Mouse (Mus musculus): ENCODE data around the gene Rpl36-ps4.

Rpl36-ps4 gene

GRCm38 (mm10) chr17:87920677-87921076 is at the start of gene Rpl36-ps4:
Gene Rpl36-ps4, plus strand, starts transcription at chr17:87920977.
- no peak for DNase-seq

DNA sequence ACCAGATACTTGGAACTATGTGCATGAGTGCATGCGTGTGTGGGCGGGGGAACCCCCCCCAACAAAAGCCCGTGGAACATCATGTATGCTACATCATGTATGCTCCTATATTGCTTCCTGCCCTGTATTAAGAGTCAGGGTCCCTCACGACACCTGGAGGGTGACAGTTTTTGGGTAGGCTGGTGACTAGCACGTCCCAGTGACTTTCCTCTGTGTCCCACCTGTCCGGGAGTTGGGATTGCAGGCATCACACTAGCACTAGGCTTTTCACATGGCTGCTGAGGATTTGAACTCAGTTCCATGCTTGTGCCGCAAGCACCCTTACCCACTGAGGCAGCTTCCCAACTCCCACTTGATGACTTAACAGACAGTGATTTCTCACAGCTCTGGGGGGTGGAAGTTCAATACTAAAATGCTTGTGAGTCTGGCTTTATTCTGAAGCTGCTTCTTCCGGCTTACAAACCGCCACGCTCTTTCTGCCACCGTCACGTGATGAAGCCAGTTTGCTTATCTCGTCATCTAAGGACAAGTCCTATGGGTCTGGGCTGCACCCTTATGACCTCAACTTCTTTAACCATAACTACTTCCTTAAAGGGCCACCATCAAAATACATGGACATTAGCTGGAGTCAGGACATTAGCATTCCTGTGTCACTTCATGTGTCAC is 49.2 kb upstream of the Rpl36-ps4 start:
- DNase-seq, result no peak

DNA sequence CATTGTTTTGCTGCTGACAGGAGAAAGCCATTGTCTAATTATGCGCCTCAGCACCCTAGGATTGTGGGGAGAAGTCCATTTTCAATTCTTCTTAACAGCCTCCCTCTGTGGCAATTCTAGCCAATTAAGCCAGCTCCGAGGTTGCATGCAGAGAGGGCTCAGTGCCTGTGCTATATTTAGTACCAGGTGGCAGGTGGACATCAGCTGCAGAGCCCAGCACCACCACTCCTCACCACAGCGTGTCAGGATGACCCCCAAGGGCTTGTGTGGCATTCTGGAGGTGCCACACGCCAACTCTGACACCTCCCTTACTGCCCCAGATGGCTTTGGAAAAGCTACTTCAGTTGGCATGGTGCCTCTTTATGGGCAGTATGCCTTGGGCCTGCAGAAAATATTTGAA is 48.5 kb upstream of the Rpl36-ps4 start:
- no peak for DNase-seq

DNA sequence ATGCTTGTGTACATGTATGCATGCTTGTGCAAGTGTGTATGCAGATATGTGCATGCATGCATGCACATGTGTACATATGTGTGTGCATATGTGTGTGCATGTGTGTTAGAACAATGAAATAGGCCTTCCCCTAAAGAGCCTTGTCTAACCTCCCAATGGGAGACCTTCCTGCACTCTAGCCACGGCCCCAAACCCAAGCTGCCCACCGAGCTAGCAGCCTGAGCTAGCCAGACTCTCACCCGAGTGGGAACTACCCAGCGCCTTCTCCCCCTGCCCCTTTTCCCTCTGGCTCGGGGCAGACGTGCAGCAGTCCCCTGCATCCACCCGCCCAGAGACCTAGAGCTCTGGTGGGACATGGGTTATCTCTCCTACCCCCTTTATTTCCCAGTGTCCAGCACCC is 47.3 kb upstream of the Rpl36-ps4 start:
- DNase-seq, result no peak

DNA sequence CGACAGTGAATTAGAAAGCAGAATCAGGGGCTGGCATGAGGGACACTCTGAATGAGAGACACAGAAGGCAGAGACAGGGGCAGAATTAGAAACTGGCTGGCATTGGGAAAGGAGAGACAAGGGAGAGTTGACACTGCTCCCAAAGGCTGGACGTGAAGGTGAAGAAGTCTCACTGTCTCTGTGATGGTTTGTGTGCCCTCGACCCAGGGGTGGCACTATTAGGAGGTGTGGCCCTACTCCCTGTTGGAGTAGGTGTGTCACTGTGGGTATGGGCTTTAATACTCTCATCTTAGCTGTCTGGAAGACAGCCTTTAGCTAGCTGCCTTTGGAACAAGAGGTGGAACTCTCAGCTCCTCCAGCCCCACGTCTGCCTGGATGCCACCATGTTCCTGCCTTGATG is 46.8 kb upstream of the Rpl36-ps4 start:
- DNase-seq, result no peak

- DNase-seq, result no peak
Observed at GRCm38 (mm10) chr17:87875346-87875920, 45.3 kb upstream of the Rpl36-ps4 start.

- DNase-seq, result no peak
Observed at GRCm38 (mm10) chr17:87876295-87877000, 44.3 kb upstream of the Rpl36-ps4 start.

DNA sequence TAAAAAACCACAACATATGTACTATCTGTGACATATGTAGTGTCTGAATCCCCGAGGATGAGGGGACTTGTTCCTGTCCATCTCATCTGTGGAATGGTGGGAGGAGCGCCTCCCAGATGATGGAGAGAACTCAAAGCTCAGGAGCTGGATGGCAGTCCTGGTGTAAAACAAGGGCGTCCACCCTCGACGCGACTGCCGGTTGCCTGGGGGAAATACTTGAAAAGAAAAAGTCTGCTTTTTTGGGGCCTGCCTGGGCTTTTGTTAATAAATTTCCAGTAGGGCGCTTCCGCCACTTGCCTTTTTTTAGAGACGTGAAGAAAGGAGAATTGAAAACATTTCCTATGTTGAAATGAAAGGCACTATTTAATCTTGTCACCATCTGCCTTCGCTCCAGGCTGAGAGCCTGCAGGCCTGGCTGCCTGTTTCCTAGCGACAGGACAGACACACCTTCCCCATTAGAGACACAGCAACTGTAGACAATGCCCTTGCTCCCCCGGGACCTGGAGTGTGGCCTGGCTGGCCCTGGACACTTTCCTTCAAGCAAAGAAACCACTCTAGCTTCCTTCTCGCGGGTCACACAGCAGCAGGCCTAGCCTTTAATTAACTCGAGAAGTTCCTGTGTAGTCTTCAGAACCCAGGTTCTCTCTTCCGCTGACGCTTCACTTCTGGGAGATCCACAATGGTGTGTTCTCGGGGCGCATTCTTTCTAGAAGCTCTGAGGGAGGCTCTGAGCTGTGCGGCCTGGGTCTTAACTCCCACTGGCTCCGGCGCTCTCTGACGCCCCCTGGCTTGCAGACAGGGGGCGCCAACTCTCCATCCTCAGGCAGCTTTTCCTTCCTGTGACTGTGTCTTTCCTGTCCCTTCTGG is 43.3 kb upstream of the Rpl36-ps4 start:
- peak in 1 of 2 experiments; percentile 20 for DNase-seq

GRCm38 (mm10) chr17:87878556-87879483 is 42.0 kb upstream of the Rpl36-ps4 start:
- no peak for DNase-seq

DNA sequence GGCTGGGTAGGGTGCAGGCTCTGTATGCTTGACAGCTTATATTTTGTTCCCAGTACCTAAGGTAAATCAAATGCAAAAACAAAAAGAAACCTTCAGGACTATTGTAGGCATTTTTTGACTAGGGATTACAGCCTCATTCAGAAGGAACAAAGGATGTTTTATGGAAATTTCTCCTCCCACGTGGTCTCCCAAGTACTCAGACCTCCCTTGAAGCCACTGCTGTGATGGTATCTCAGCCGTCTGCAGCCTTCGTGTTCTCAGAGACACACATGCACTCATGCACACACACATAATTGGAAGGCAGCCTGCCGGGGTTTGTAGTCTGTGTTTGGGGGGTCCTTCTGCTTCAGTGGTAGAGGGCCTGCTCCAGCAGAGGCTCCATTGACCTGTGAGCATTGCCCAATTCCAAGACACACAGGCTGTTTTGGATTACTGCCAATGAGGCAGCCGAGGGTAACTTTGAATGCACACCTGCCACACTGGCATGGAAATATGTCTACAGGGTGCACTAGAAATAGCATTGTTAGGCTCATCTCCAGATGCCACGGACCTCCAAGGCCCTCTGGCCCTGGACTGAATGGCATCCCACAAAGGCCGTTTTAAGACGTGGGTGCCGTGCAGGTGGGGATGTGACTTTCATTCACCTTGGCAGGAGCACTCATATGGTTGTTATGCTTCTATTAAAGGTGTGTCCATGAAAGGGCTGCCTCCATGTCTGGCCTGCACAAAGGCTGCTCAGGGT is 41.1 kb upstream of the Rpl36-ps4 start:
- DNase-seq, result no peak

DNA sequence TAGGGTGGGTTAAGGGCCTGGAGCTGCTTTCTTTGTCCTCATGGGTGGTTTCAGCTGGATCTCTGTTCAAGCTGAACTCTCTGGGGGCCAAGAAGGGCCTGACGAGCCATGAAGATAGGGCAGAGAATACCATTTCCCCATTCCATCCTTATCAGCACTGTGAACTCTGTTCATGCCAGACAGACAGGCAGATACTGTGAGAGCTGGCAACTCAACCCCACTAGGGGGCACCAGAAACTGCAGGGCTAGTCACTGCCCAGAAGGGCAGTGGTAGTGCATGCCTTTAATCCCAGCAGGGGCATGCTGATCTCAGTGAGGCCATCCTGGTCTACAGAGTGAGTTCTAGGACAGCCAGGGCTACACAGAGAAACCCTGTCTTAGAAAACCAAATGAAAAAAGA is 38.2 kb upstream of the Rpl36-ps4 start:
- peak in 1 of 2 experiments; percentile 23 for DNase-seq

GRCm38 (mm10) chr17:87897175-87897574 is 23.6 kb upstream of the Rpl36-ps4 start:
- no peak for DNase-seq

GRCm38 (mm10) chr17:87900677-87901076 is 20.1 kb upstream of the Rpl36-ps4 start:
- DNase-seq, result no peak

DNA sequence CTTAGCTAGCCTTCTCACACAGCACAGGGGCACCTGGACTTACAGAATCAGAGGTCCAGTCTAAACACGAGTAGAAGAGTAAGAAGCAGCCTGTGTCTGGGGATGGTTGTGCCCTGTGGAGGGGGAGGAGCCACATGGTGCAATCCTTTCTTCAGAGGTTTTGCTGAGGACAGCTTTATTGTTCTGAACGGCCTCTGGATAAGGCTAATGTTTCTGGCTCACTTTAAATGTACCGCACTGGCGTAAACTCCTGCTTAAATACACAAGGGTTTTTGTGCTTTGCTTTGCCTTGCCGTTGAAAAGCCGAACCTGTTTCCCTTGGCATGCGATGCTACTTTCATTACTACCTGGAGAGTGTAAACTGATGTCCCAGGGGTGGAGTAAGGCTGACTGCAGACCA is 19.6 kb upstream of the Rpl36-ps4 start:
- DNase-seq, result no peak

DNA sequence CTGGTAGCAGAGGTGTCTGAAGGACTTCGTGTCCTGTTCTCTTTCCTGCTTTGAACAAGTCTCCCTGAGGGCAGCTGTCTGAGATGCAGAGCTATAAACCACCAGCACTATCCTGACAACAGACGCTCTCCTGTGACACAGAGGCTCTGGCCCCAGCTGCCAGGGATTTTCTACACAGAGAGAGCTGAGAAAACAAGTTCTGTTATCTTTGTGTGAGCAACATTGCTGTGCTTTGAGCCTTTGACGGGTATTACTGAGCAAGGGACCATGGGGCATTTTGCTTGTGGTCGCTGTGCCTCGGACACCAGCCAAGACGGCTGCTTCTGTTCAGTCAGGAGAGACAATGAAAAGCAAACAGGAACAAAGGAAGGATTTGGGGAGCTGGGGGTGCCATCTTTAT is 17.6 kb upstream of the Rpl36-ps4 start:
- no peak for DNase-seq

- DNase-seq, result no peak
Observed at GRCm38 (mm10) chr17:87903725-87904124, 17.1 kb upstream of the Rpl36-ps4 start.

- DNase-seq, result no peak
Observed at GRCm38 (mm10) chr17:87915386-87915785, 5.4 kb upstream of the Rpl36-ps4 start.

GRCm38 (mm10) chr17:87918121-87918520 is 2.7 kb upstream of the Rpl36-ps4 start:
- DNase-seq, result no peak

DNA sequence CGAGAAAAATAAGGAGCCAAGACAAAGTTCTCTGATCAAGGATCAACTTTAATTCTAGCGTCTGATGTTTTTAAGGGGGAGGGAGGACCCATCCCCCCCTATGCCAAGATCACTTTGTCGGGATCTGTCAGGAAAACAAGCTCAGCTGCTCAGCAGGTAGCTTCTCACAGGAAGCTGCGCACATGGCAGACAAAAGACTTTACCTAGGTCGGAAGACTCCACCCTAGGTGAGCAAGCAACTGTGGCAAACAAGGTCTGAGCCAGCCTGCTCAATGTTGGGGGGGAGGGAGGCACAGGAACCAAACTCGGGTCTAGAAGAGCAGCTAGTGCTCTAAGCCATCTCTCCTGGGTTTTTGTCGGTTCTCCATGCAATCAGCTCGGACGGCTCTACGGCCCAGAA is 13.5 kb downstream of the Rpl36-ps4 start:
- no peak for DNase-seq

- no peak for DNase-seq
Observed at GRCm38 (mm10) chr17:87934736-87935135, 14.0 kb downstream of the Rpl36-ps4 start.

DNA sequence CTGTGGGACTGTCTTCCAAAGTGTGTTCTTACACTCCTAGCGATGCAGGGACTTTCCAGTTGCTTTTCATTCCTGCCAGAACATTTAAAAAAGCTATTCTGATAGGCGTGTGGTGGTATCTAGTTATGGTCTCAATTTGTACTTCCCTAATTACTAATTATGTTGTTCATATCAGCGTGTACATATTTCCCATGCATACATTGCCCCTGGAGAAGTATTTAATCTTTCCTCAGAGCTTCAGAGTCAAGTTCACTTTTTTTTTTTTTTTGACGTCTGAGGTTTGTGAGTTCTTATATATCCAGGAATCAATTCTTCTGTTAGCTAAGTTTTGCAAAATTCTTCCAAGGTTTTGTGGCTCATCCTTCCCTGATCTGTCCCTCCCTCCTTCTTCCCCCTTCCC is 15.4 kb downstream of the Rpl36-ps4 start:
- no peak for DNase-seq
